Mouse (Mus musculus): ENCODE results near the gene Lactb.
"Not testable (repeated sequence)": the region's sequence is repeated elsewhere in the genome, so short reads cannot be mapped to it uniquely, and the experiment has no call there.

Lactb gene

DNA sequence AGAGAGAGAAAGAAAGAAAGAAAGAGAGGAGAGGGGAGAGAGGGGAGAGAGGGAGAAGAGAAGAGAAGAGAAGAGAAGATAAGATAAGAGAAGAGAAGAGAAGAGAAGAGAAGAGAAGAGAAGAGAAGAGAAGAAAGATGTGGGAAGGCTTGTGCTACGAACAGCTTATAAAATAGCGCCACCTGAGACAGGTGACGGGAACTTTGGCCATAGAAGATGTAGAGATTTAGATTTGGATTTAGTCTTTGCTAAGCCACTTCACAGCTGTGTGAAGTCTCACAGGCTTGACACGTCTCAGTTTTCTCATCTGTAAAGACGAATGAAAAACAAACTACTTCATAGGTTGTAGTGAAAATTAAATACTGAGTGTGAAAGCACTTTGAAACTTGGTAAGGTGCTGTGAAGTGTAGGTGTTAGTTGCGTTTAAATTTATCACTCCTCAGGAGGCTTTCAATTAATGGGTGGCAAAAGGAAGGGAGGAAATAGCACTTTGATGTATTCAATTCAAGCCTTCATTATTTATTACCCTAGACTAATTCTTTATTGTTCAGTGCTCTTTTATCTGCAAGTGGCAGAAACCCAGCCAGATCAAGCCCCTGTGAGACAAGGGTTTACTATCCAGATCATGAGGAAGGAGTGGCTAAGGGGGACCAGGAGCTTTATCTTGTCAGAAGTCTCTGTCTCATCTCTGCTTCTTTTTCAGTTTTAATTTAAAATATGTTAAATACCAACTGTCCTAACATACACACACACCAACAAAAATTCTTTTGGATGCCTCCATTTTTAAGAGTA is 54.6 kb downstream of the Lactb start:
- DNase-seq (ENCODE audit: low spot score), result no peak

DNA sequence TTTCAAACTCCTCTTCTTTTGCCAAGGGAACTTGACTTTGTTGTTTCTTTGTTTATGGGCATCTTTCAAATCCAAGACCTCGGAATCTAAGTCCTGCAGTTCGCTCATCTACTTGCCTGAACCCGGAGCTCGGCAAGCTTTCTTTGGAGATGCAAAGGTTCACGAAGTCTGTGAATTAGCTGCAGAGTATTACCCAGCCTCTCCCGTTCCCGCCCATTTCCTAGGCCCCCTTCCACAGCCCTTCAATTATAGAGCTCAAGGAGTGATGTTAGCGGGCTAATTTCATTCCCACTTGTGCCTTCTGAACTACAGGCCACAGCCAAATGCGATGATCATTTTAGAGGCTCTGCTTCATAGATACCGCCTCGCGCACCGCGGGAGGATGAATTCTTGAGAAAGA is 55.3 kb downstream of the Lactb start:
- no peak for DNase-seq (ENCODE audit: low spot score)

DNA sequence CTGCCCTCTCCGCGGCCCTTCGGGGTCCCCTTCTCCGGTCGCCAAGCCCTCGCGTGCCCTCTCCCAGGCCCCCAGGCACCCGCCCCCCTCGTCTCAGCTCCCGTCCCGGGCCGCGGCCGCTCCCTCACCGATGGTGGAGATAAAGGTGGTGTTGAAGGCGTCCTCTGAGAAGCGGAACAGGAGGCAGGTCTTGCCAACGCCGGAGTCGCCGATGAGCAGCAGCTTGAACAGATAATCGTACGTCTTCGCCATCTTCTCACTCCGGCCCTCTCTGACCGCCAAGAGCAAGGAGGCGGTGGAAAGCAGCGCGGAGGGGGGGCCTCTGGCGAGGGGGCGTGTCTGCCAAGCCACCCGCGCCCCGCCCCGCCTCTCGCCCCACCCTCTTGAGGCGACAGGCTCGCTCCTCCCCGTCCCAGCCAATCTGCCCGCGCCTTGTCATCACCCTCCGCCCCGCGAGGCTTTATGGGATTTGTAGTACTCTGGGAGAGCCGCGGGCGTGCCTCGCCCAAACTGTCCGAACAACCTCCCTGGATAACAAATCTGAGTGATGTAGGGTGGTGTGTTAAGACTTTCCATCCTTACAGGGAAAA is 55.8 kb downstream of the Lactb start, which contains the start of gene Rab8b:
TSS of gene Rab8b (minus strand) at position 306 of the 590 bp plus-strand sequence.
- DNase-seq (ENCODE audit: low spot score), result peak; percentile 99

DNA sequence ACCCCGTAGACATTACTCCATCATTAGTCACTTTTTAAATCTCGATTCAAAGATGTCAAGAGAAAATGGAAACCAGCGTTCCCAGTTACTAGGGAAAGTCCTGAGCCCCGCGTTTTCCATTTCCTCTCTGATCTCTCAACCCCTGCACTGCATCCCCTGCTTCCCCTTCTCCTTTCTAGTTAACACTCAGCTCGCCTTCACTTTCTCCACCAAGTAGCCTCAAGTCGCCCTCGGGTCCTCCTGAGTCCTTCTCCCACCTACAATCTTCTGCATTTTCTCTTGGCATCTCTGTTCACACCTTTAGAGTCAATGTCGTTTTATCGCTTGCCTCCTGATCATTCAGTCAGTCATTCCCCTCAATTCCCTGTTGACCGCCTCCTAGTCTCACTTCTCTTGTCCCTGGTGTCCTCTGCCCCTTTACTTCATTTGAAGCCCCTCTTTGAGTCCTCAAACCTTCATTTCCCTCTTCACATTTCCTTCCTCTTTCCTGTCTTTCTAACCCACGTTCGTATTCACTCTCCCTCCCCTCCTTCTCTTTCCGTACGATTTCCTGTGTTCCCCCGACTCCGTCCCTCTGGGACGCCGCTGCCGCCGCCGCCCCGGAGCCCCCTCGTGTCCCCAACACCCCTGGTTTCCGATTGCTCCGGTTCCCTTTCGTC is 56.5 kb downstream of the Lactb start:
- DNase-seq (ENCODE audit: low spot score), result no peak

DNA sequence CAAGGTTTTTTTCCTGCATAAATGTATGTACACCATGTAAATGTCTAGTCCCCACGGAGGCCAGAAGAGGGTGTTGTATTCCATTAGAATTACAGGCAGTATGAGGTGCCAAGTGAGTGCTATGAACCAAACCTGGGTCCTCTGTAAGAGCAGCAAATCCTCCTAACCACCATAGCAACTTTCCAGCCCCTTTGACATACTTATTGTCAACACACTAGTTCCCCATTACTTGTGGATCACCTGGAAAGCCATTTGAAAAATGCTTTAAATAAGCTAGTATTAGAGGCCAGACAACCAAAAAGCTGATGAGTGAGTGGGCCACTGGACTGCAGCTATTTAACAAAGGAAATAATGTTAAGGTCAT is 57.4 kb downstream of the Lactb start:
- DNase-seq (ENCODE audit: low spot score), result no peak

DNA sequence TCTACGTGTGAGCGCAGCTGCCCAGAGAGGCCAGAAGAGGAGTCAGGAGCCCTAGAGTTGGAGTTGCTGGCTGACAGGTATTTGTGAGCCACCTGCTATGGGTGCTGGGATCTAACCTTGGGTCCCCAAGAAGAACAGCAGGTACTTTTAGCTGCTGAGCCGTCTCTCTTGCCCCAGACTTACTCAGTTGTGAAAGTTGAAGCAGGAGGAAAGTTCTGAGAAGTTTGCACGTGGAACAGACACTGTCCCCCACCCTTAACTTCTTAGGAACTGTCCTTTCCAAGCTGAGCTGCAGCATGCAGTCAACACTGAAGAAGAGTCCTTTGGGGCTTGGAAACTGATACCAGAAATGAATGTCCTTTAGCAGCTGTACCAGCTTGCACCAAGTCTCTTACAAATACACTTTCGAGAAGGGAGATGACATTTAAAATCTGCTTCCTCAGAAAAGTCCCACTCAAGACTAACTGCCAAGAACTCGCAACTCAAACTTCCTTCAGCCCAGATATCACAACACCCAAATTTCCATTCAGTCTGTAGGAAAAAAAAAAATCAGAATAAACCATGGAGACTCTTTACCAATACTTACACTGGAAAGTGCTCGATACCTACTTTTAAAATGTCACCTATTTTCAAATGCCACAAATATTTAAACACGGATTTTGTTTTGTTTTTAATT is 57.9 kb downstream of the Lactb start:
- no peak for DNase-seq (ENCODE audit: low spot score)

DNA sequence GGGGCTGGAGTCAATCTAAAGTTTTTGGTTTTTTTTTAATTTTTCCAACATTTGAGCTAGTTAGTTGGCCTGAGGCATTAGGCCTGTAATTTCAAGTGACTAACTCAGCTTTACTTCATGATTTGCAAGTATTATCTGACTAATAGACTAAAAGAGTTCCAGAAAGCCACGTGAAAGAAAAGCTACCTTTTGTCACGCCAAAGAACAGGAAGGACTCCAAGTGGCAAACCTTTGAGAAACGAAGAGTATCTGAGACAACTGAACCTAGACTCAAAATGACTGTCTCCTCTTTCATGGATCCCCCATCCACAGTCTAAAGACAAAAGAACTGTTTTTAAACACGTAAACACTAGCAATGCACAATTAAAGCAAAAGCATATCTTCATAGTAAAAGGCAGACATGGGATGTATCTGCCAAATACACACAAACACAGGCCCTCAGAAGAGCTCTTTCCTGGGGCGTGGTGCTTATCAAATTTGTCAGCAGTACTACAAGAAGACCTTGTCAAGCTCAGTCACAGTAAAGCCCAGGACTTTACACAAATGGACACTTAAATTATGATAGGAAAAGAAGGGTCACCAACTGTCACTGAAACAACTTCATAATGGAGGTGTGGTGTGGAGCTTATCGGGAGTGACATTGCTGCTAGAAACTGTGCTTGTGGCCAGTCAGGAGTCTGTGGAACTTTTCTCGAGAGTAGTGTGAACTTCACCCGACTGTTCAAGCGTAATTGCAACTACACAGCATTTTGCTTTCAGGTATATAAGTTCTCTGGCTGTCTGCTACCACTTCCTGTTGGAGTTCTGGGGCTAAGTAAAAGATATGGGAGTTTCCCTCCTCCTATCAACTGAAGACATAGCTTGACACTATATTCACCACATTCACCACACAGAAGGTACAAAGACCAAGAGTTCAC is 59.2 kb downstream of the Lactb start:
- DNase-seq (ENCODE audit: low spot score), result no peak

DNA sequence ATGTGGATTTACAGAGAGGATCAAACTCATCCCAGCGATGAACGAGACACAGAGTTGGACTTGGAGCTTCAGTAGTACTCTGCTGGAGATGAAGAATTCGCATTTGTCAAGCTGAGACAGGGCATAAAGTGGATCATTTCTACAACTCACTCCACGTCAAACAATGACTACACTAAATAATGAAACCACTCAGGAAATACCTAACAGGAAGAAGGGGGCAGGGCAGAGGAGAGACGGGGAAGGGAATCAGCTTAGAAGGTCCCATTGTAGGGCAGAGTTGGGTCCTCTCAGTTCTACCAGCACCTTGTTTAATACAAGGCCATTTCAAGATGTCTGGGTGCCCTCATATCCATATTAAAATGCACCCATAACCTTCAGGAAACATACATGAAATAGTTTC is 59.9 kb downstream of the Lactb start:
- DNase-seq (ENCODE audit: low spot score), result no peak

DNA sequence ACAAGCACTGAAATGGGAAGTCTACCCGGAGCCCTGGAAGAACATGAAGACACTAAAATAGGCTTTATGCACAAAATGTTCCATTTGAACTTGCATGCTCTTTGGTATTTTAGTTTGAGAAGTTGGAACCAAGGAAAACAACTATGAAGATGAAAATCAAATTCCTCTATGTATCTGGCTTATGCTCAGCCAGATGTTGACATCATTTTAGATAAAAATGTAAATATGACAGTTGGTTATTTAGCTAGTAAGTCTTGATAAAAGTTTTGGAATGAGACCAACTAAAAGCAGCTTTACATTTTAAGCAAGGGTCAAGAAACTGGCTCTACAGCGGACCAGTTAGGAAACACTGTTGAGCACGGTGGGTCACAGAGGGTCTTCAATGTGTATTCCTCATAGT is 60.7 kb downstream of the Lactb start:
- no peak for DNase-seq (ENCODE audit: low spot score)

DNA sequence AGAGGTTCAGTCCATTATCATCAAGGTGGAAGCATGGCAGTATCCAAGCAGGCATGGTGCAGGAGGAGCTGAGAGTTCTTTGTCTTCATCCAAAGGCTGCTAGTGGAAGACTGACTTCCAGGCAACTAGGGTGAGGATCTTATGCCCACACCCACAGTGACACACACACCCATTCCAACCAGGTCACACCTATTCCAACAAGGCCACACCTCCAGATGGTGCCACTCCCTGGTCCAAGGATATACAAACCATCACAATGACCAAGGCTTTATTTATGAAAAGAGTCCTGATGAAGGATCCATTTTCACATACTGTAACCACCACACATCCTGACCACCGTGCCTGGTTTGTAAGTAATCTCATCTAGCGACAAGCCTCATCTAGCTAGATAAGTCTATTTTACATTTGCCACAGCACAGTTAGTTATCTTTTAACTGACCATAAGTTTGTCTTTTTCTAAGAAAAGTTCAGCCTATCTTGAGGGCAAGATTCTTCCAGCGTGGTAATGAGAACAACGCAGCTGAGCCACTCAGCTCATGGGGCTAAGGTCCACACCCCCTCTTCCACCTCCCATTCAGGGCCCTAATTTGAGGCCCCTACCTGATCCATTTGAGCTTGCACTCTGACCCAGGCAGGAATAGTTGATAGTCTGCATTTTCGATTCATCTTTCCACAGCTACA is 61.9 kb downstream of the Lactb start:
- DNase-seq (ENCODE audit: low spot score), result not testable (repeated sequence)

DNA sequence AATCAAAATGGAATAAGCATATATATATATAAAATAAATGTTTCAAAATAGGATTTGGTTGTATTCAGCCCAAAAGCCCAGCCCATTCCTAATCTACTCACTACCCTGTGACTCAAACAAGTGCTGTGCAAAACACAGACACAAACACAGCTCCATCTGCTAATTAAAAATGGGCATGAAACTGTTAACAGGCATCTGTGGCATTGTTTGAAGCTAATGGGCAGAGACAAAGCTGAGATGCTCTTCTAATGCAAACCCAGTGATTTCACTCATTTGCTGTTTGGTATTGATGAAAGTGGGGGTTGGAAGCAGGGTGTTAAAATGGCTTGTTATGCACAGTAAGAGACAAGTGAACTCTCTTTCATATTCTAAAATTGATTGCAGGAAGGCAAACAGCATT is 63.0 kb downstream of the Lactb start:
- DNase-seq (ENCODE audit: low spot score), result no peak

DNA sequence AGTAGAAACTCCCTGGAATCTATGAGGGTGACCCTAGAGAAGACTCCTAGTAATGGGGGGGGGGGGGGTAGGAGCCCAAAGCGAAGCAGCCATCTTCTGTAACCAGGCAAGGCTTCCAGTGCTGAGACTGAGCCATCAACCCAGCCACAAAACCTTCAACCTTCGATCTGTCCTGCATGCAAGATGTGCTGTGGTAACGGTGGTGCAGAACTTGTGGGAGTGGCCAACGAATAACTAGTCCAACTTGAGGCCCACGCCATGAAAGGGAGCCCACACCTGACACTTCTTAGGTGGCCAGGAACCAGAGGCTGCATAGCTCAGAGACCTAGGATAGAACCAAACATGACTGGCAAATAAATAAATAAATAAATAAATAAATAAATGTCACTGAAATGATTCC is 64.6 kb downstream of the Lactb start:
- no peak for DNase-seq (ENCODE audit: low spot score)

DNA sequence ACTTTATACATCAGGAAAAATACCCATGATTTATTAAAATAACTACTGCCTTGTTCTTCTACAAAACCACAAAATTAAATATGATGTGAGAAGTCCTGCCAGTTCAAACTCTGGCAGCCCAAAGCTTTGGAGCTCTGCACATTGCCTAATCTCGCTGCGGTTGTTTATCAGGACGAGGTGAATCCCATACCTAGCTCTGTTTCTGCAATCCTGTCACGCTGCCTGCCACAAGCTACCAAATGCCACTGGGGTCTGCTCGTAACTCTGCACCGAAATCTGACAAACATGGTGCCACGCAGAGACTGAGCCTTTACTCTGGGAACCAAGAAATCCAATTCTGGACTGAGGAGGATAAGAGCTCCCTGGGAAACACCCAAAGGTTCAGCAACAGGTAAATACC is 65.4 kb downstream of the Lactb start:
- DNase-seq (ENCODE audit: low spot score), result no peak

DNA sequence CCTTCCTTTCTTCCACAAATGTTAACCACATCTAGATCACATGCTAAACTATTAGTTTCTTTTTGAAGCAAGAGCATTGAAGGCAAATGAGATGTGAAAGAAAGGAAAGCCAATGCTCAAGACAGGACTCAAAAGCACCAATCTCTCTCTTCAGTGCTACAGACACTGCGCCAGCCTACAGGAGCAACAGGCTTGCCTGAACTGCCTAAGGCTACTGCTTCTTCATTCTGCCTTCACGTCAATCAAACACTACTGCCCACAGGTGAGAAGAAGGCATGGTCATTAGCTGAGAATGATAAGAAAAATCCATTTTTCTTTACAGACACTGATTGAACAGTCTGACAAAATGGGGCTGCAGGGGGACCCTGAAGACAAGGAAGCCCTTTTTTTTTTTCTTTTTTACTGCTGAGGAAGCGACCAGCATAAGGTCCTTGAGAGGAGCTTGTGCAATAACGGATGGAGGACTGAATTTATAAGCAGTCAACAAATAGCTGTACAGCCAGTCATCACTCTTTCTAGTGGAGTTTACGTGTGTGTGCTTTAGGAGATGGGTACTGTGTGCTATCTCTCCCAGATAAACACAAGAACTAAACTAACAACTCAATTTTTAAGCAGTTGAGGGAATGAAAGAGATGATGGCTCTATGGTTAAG is 67.4 kb downstream of the Lactb start:
- no peak for DNase-seq (ENCODE audit: low spot score)

DNA sequence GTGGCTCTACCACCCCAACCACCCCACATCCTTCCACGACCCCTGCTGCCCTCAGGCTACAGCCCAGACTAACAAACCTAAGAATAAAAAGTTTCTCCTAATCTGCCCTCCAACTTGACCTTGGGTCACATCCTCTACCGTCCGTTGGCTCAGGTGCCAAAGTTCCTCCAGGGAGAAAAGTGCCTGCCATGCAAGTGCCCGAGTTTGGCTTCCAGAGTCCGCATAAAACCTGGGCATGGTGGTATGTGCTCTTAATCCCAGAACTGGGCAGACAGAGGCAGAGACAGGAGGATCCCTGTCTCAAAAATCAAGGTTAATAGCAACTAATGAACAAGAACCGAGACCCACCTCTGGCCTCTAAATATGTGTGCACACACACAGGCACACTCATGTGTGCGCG is 68.2 kb downstream of the Lactb start:
- DNase-seq (ENCODE audit: low spot score), result no peak

DNA sequence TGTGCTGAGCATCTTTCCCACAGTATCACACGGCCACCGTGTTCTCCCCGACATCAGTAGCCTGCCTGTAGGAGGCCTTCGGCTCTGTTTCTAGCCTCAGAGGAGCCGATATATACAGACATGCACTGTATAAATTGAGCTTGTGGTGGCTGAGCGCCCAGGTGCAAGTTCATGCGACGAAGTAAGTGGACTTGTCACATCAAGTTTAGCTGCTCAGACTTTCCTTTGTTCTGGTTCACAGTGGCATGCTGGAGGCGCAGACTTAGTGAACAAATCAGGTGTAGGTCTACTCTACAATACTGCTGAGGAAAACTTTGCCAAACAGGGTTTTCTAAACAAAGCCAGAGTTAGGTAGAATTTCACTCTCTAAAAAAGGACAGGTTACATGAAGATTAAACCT is 69.3 kb downstream of the Lactb start:
- DNase-seq (ENCODE audit: low spot score), result no peak
